Mouse (Mus musculus) MEL (cell line): ENCODE measurements at regions not wholly inside any gene's neighbourhood (a gene's known extent, or its start where the extent isn't known, plus 50 kb on each side); places are given as distances from the start of the nearest gene placed in this dataset.

Experiments used
- DNase-seq: peaks from one replicate; pipeline ENCODE4 v3.0.0; 2011; ENCODE audit warnings: low read depth, low spot score
- H3K27ac ChIP-seq: 2 replicates; pipeline ENCODE4 v1.5.1; 2012; ENCODE audit warnings: low read depth, mild to moderate bottlenecking, control low read depth, low read length, moderate library complexity; ENCODE audit not compliant: control insufficient read depth
- H3K27me3 ChIP-seq, 2 experiments: fragments of 150-350 bp in 1 of 2; sonication (generic) in 1 of 2; 2 replicates each; pipeline ENCODE4 v1.6.1; 2012; ENCODE audit warnings: low read length in 2 of 2, mild to moderate bottlenecking in 2 of 2, improper control_type of control experiment in 1 of 2, moderate library complexity in 1 of 2; ENCODE audit not compliant: insufficient read depth in 2 of 2, control insufficient read depth in 1 of 2
- H3K36me3 ChIP-seq, 2 experiments: 2 replicates each; pipeline ENCODE4 v1.6.1; 2012 to 2014; ENCODE audit warnings: low read length in 2 of 2, improper control_type of control experiment in 1 of 2, inconsistent platforms in 1 of 2, mild to moderate bottlenecking in 1 of 2; ENCODE audit not compliant: insufficient read depth in 2 of 2, control insufficient read depth in 1 of 2
- H3K4me1 ChIP-seq, 2 experiments: fragments of 150-350 bp in 1 of 2; sonication (generic) in 1 of 2; 2 replicates each; pipeline ENCODE4 v1.6.1; 2012; ENCODE audit warnings: low read length in 2 of 2, improper control_type of control experiment in 1 of 2, mild to moderate bottlenecking in 1 of 2; ENCODE audit not compliant: insufficient read depth in 2 of 2, control insufficient read depth in 1 of 2
- H3K4me3 ChIP-seq, 2 experiments: fragments of 150-350 bp in 1 of 2; sonication (generic) in 1 of 2; 2 replicates each; pipeline ENCODE4 v1.5.1; 2012; ENCODE audit warnings: low read depth in 2 of 2, low read length in 2 of 2, mild to moderate bottlenecking in 2 of 2, moderate library complexity in 2 of 2, control low read depth in 1 of 2, improper control_type of control experiment in 1 of 2; ENCODE audit not compliant: control insufficient read depth in 1 of 2, insufficient read depth in 1 of 2
- H3K79me2 ChIP-seq: 2 replicates; pipeline ENCODE4 v1.6.1; 2012; ENCODE audit warnings: mild to moderate bottlenecking, low read length, moderate library complexity; ENCODE audit not compliant: control insufficient read depth, poor library complexity, insufficient read depth
- H3K9ac ChIP-seq: 2 replicates; pipeline ENCODE4 v1.6.1; 2012; ENCODE audit warnings: low read depth, mild to moderate bottlenecking, control low read depth, low read length, moderate library complexity; ENCODE audit not compliant: control insufficient read depth, poor library complexity, severe bottlenecking
- H3K9me3 ChIP-seq: fragments of 150-350 bp; sonication (generic); replicated peaks from 2 replicates; pipeline ENCODE4 v1.6.1; 2012; ENCODE audit warnings: mild to moderate bottlenecking, low read length, improper control_type of control experiment, moderate library complexity; ENCODE audit not compliant: insufficient read depth
- BHLHE40 ChIP-seq: IDR thresholded peaks from 2 replicates; pipeline ENCODE4 v1.6.1; 2012; ENCODE audit warnings: low read depth, mild to moderate bottlenecking, inconsistent platforms, low read length, improper control_type of control experiment, borderline replicate concordance
- CHD1 ChIP-seq: IDR thresholded peaks from 2 replicates; pipeline ENCODE4 v1.6.1; 2012; ENCODE audit warnings: low read depth, mild to moderate bottlenecking, inconsistent platforms, low read length, improper control_type of control experiment
- CHD2 ChIP-seq: IDR thresholded peaks from 2 replicates; pipeline ENCODE4 v1.6.1; 2011; ENCODE audit warnings: low read length, improper control_type of control experiment
- ELF1 ChIP-seq: IDR thresholded peaks from 2 replicates; pipeline ENCODE4 v1.6.1; 2014; ENCODE audit warnings: low read depth, mild to moderate bottlenecking, inconsistent platforms, low read length, improper control_type of control experiment, moderate library complexity
- EP300 ChIP-seq, 2 experiments: IDR thresholded peaks; 2 replicates each; pipeline ENCODE4 v1.6.1; 2011; ENCODE audit warnings: improper control_type of control experiment in 2 of 2, low read length in 2 of 2, low read depth in 1 of 2, mild to moderate bottlenecking in 1 of 2
- ETS1 ChIP-seq: IDR thresholded peaks from 2 replicates; pipeline ENCODE4 v1.6.1; 2012; ENCODE audit warnings: low read depth, mild to moderate bottlenecking, inconsistent platforms, low read length, improper control_type of control experiment, moderate library complexity
- GATA1 ChIP-seq: IDR thresholded peaks from 2 replicates; pipeline ENCODE4 v1.6.1; 2011; ENCODE audit warnings: low read depth, low read length, improper control_type of control experiment
- MAFK ChIP-seq: IDR thresholded peaks from 2 replicates; pipeline ENCODE4 v1.6.1; 2011; ENCODE audit warnings: low read depth, mild to moderate bottlenecking, low read length, improper control_type of control experiment, borderline replicate concordance
- MAX ChIP-seq: IDR thresholded peaks from 2 replicates; pipeline ENCODE4 v1.6.1; 2011; ENCODE audit warnings: low read length, improper control_type of control experiment
- MAZ ChIP-seq: IDR thresholded peaks from 2 replicates; pipeline ENCODE4 v1.6.1; 2012; ENCODE audit warnings: low read depth, mild to moderate bottlenecking, inconsistent platforms, low read length, improper control_type of control experiment
- MEF2A ChIP-seq: IDR thresholded peaks from 2 replicates; pipeline ENCODE4 v1.6.1; 2014; ENCODE audit warnings: low read depth, mild to moderate bottlenecking, inconsistent platforms, low read length, improper control_type of control experiment; ENCODE audit not compliant: poor library complexity, insufficient replicate concordance, severe bottlenecking; ENCODE audit errors: extremely low read depth
- MYC ChIP-seq: IDR thresholded peaks from 2 replicates; pipeline ENCODE4 v1.6.1; 2011; ENCODE audit warnings: low read depth, mild to moderate bottlenecking, low read length, improper control_type of control experiment, moderate library complexity
- RAD21 ChIP-seq: IDR thresholded peaks from 2 replicates; pipeline ENCODE4 v1.6.1; 2011; ENCODE audit warnings: mild to moderate bottlenecking, low read depth, low read length, improper control_type of control experiment
- SIN3A ChIP-seq: IDR thresholded peaks from 2 replicates; pipeline ENCODE4 v1.6.1; 2012; ENCODE audit warnings: low read length, improper control_type of control experiment, inconsistent platforms
- TBP ChIP-seq: IDR thresholded peaks from 2 replicates; pipeline ENCODE4 v1.8.0; 2011; ENCODE audit warnings: low read depth, low read length, improper control_type of control experiment
- TCF12 ChIP-seq: IDR thresholded peaks from 2 replicates; pipeline ENCODE4 v1.6.1; 2014; ENCODE audit warnings: low read depth, mild to moderate bottlenecking, inconsistent platforms, low read length, improper control_type of control experiment, moderate library complexity
- UBTF ChIP-seq: IDR thresholded peaks from 2 replicates; pipeline ENCODE4 v1.6.1; 2012; ENCODE audit warnings: low read depth, mild to moderate bottlenecking, inconsistent platforms, low read length, improper control_type of control experiment, moderate library complexity, borderline replicate concordance; ENCODE audit not compliant: insufficient read depth
- USF1 ChIP-seq: IDR thresholded peaks from 2 replicates; pipeline ENCODE4 v1.6.1; 2014; ENCODE audit warnings: low read depth, mild to moderate bottlenecking, inconsistent platforms, low read length, improper control_type of control experiment, moderate library complexity
- ZC3H11A ChIP-seq: IDR thresholded peaks from 2 replicates; pipeline ENCODE4 v1.6.1; 2012; ENCODE audit warnings: low read depth, mild to moderate bottlenecking, inconsistent platforms, low read length, improper control_type of control experiment
- ZMIZ1 ChIP-seq: IDR thresholded peaks from 2 replicates; pipeline ENCODE4 v1.6.1; 2012; ENCODE audit warnings: low read depth, mild to moderate bottlenecking, inconsistent platforms, low read length, improper control_type of control experiment, moderate library complexity
- ZNF384 ChIP-seq: IDR thresholded peaks from 2 replicates; pipeline ENCODE4 v1.6.1; 2012; ENCODE audit warnings: low read depth, mild to moderate bottlenecking, inconsistent platforms, low read length, improper control_type of control experiment

GRCm38 (mm10) chr16:92952336-92953097 lies 126.6 kb upstream of the Runx1 start:
- H3K9me3 ChIP-seq = no peaks in the 10 kb centered on the region
- no peak overlapping the region for H3K9ac ChIP-seq
- H3K36me3 ChIP-seq = no peaks in the 10 kb centered on the region
- no peak for DNase-seq
- H3K27me3 ChIP-seq = peaks cover 0 to 1% of the 10 kb centered on the region in 2 experiments; a peak in 2 of 4 replicates
- no peak overlapping the region for H3K4me3 ChIP-seq
- no peak for TF ChIP-seq BHLHE40
- TF ChIP-seq MEF2A = no peak
- TF ChIP-seq ZNF384 = no peak
- TF ChIP-seq USF1 = no peak
- no peak for TF ChIP-seq CHD2
- TF ChIP-seq TCF12 = no peak
- TF ChIP-seq ELF1 = no peak
- TF ChIP-seq TBP = no peak
- TF ChIP-seq CHD1 = no peak
- no peak for TF ChIP-seq ZMIZ1
- TF ChIP-seq MYC = no peak
- no peak for TF ChIP-seq MAZ
- H3K4me1 ChIP-seq = no peaks in the 10 kb centered on the region
- H3K79me2 ChIP-seq = no peaks in the 10 kb centered on the region
- H3K27ac ChIP-seq = no peak overlapping the region

- Histone ChIP-seq H3K79me2 (no peaks in the 10 kb centered on the region), H3K4me1 (no peaks in the 10 kb centered on the region), H3K36me3 (no peaks in the 10 kb centered on the region), H3K27me3 (peaks cover 0 to 1% of the 10 kb centered on the region in 2 experiments; a peak in 2 of 4 replicates), H3K4me3 (no peak overlapping the region), H3K9ac (no peak overlapping the region), H3K9me3 (no peaks in the 10 kb centered on the region), H3K27ac (no peak overlapping the region)
- TF ChIP-seq ETS1 = no peak
- TF ChIP-seq UBTF = no peak
- no peak for TF ChIP-seq EP300 (IDR thresholded peaks at IDR 0.05; ENCODE audit: low read depth in 1 of 2, low read length in 2 of 2)
- TF ChIP-seq TCF12 = no peak
- TF ChIP-seq MAFK = no peak
- no peak for TF ChIP-seq ZNF384
- TF ChIP-seq MAX = no peak
- no peak for TF ChIP-seq SIN3A
- TF ChIP-seq ZC3H11A = no peak
- TF ChIP-seq GATA1 = no peak
- TF ChIP-seq RAD21 = no peak
- no peak for DNase-seq
These were observed 125.6 kb upstream of the Runx1 start for GRCm38 (mm10) chr16:92951516-92951915.
